In genomic region chr9:44828944-44829343, GRCm38 (mm10) we compare ENCODE assay signal across 11 mouse cellular contexts. TPM values are rescaled to one million over a fixed set of nuclear protein-coding genes. Genes with fewer than 3 reads are reported as not detected.
"Had no signal": no experiment of that assay in that cellular context is flagged by ENCODE, and none has a peak within 500 bp of the region (broad histone marks: within the 10 kb centered on the region; RNA-seq: fewer than 3 reads in every experiment).

No protein-coding gene starts in this region.

- H3K4me3 ChIP-seq: liver, embryonic 13.5 days had no signal

- H3K27ac ChIP-seq: kidney, postnatal 0 days; liver, embryonic 13.5 days had no signal

- DNase-seq: kidney, adult 2 months; kidney, postnatal 25 days; liver, embryonic 13.5 days; lung, adult 2 months; lung, postnatal 14 days; lung, postnatal 4 days; midbrain, embryonic 14.5 days; thymus, adult 18-20 months; thymus, postnatal 36 days had no signal

RNA-seq across cellular contexts. Expression of gene Ttc36, which starts 26.1 kb away (rescaled TPM):
- total RNA-seq: megakaryocyte-erythroid progenitor cell, adult 5-6 weeks had no signal
